Mouse (Mus musculus): ENCODE data around the gene Acad11.

The Acad11 gene

DNA sequence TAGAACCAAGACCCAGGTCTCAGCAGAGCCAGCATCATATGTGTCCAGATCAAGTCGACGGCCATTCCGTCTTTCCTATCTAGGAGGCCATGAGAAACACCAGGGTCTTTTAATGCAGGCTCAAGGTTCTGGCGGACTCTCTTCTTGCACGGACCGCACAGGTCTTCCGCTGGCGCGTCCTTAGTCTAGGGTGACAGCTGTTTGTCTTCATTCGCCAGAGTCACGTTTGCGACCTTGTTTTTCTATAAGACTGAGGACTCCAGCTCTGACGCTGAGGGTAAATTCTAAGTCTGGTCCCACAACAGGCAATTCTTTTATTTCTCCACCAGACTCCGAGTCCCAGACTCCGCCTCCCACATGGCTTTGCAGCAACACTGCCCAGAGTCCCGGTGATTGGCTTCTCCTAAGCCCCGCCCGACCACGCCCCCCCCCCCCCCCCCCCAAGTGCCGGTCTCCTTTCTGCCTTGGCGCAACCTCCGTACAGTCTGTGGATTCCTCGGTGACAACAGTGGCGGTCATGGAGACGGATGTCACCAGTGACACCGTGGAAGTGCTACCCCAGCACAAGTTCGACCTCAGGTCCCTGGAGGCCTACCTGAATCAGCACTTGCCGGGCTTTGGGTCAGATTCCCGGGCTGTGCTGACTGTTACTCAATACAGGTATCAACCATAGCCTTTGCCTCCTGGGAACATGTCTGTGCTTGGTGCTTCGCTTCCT is at the start of gene Acad11:
Acad11 (plus strand) TSS at position 134 of the 718 bp plus-strand sequence.
- DNase-seq = peak; percentile 81

DNA sequence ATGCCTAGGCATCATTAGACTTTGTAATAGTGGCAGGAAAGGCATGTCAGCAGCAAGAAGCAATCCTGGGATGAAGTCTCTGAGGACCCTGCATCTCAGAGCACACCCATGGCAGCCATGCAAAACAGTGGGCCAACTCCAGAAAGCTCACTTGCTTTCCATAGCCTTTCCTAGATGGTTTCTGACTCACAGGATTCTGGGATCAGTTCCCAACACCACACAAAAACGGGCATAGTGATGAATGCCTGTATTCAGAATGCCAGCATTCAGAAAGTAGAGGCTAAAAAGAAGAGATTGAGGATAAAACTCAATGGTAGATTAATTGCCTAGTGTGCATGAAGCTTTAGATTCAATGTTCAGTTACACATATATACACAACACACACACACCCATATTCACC is 48.7 kb upstream of the Acad11 start:
- no peak for DNase-seq

DNA sequence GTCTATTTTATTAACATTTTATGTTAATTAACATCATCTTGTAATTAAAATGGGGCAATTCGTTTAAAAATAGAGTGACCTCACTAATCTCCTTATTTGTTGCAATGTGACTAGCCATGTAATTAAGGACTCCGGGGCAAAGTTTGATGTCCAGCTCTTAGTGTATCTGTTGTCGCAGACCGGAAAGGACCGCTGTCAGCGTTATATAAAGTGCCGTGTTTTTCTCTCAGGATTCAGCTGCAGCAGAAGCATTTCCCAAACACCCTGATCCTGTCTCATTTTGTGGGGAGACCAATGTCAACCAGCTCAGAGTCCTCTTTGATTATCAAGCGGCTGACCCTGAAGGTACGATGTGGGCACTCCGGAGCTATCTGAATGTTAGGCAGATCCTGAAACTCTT is 42.2 kb upstream of the Acad11 start:
- no peak for DNase-seq

DNA sequence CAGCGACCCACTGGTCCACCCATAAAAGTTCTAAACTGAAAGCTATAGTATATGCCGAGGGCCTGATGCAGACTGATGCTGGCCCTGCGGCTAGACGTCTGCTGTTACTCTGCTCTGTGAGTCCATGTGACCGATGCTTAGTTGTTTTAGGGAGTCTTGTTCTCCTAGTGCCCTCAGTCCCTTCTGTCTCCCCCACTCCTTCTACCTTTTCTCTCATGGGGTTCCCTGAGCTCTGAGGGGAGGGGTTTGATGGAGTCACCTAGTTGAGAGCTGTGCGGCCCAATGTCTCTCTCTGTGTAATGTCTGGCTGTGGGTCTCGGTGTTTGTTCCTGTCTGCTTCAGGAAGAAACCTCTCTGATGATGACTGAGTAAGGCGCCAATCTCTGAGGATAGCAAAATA is 36.0 kb upstream of the Acad11 start:
- DNase-seq = no peak

DNA sequence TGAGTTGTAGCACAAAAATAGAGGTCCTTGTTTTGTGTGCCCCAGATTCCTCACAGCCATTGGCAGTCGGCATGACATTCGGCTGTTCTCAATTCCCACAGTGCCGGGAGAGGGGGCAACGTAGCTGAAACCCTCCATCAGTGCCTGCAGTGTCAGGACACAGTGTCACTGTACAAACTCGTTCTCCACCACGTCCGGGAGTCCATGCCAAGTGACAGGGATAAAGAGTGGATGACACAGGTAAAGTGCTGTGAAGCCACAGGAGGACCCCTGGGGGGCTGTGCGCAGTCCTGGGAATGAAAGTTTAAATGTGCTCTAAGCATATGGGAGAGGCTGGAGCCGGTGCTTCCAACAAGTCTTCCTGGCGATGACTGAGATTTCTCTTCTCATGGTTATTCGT is 33.3 kb upstream of the Acad11 start:
- DNase-seq = no peak

DNA sequence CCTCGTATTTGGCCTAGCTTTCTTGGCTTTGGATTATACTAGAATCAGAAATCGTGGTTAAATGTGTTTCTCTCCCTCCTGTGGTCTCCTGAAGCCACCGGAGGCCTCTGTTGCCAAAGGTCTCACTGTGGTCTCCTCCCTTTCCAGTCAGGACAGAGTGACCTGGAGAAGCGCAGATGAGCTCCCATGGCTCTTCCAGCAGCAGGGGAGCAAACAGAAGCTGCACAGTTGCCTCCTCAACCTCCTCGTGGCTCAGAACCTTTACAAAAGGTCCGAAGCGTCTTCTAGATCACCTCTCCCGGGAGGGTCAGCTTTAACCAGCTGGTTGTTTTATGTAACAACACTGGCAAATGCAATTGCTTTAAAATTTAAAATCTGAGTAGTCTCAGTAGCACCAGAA is 28.9 kb upstream of the Acad11 start:
- no peak for DNase-seq

DNA sequence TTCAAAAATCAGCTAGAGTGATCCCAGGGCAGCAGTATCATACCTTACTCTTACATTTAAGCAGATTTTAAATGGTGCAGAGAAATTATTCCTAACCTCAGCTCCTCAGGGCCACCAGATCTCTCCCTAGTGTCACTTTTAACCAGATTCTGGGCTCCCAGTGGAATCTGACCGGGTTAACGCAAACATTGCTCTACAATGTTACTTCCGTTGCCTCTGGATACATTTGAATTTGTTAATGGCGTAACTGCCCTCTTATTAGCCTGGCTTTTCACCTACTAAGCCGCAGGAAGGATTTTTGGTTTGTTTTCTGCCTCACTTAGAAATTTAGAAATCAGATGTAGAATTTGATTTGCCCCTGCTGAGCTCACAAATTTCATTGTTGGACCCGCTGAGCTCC is 28.5 kb upstream of the Acad11 start:
- DNase-seq = no peak

DNA sequence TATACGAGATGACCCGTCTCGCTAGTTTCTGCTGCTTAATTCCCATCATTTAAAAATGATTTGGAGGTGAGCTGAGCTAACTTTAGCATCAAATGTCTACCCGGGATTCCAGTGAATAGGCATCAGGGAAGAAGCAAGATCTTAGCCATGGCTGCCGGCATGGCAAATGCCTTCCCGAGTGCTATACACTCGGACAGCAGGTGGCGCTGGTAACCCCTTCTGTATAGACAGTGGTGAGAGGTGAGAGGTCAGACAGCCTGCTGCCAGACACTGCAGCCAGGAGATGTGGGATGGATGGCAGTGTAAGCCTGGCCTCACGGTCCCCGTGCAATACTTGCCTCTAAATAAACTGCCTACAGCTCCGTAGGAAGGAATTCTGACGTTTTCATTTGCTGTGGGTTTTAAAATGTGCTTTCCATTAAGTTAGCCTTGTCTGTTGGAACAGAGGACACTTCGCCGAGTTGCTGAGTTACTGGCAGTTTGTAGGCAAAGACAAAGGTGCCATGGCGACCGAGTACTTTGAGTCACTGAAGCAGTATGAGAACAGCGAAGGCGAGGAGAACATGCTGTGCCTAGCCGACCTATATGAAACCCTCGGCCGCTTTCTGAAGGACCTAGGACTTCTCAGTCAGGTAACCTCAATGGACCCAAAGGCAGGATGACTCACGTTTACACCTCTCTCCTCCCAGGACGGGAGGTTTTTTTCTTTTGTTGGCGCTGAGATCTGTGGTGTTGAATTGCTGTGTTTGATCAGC is 27.7 kb upstream of the Acad11 start:
- DNase-seq = peak; percentile 80

DNA sequence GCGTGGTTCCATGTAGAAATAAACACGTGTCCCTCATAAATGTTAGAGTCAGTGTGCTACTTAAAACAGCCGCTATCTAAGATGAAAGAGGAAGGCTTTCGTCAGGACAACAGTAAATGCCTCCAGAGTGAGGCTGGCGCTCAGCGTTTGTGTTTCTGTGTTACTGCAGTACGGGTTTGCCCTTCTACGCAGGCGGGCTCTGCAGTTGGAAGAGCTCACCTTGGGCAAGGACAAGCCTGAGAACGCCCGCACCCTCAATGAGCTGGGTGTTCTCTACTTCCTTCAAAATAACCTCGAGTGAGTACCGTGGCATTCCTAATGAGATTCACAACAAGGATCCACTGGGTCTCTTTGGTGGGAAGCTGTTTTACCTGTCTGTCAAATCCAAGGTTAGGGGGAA is 24.9 kb upstream of the Acad11 start:
- DNase-seq = no peak

DNA sequence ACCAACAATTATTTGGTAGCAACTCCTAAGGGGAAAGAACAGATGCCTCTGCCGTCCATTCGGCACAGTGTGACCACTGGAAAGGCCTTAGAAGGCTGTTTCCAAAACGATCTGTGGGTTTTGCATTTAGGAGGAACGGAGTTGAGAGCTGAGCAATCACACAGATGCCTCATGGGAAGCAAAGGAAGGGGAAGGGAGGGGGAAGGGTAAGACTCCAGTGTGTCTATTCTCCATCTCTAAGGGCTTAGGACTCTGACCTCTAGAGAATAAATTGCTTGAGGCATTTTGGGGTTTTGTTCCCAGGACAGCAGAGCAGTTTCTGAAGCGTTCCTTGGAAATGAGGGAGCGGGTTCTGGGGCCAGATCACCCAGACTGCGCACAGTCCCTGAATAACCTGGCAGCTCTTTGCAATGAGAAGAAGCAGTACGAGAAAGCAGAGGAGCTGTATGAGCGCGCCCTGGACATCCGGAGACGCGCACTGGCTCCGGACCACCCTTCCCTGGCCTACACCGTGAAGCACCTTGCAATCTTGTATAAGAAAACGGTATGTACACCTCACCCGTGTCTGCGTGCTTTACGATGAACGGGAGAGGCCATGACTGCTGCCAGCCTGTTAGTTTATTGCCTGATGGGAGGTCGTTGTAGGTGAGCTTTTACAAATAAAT is 24.0 kb upstream of the Acad11 start:
- no peak for DNase-seq

DNA sequence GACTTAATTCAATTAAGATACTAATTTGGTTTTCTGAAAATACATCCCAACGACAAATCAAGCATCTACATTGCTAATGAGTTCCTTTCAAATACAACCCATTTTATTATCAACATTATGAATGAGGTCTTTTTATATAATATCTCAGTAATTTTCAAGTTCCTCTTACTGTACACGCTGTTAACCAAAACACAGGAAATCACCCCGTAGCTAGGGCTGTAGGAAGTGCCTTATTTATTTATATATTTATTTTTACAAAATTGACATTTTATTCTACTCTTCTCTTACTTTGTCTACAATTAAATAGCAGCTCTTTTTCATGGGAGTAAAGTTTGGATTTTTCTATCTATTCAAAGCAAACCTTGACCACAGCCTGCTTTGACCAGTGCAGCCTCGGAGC is 23.4 kb upstream of the Acad11 start:
- no peak for DNase-seq

DNA sequence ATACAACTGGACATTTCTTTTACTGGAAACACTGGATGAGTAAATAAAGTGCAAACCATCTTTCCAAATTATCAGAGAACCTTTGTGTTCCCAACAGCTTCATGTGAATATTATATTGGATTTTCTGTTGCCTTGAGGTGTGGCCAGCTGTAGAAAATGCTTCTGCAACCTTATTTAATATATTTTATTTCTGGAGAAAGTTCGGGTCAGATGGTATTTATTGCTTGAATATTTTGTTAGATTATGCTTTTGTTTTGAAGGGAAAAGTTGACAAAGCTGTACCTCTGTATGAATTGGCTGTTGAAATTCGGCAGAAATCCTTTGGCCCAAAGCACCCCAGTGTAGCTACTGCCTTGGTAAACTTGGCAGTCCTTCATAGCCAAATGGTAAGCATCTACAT is 22.8 kb upstream of the Acad11 start, which contains the start of gene Gm28305:
Gm28305 (plus strand) TSS at position 301 of the 400 bp plus-strand sequence.
- DNase-seq = no peak

DNA sequence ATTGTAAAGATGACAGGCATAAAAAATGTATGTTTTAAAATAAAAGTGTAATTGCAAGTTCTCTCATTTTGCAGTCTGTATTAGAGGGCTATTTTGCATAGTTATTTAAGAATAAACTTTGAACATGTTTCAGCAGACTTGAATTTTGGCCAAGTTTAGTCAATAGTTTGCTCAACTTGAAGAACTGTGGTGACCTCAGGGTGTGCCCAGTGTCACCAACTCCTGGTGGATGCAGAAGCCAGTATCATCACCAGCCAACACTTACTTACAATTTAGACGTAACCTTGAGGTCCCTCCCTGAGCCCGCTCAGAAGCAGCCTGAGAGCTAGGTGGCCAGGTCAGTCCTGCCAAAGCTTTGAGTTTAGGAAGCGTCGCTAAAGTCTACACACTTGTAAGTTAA is 19.5 kb upstream of the Acad11 start:
- DNase-seq = no peak

DNA sequence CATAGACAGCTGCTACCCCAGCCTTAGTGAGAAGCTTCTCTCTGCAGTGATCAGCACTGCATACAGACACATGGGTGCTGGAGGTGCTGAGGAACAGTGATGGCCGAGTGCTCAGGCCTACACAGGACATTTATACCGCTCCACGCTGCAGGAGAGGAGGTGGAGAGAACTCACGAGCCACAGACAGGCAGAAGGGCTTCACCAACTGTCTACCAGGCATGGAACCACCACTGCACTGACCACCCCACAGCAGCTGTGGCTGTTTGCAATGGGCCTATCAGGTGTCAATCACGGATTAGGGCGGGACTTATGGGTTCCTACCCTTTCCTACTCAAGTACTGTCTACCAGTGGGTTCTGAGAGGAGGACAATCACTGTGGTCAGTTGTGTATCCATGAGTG is 12.1 kb upstream of the Acad11 start:
- DNase-seq = no peak

DNA sequence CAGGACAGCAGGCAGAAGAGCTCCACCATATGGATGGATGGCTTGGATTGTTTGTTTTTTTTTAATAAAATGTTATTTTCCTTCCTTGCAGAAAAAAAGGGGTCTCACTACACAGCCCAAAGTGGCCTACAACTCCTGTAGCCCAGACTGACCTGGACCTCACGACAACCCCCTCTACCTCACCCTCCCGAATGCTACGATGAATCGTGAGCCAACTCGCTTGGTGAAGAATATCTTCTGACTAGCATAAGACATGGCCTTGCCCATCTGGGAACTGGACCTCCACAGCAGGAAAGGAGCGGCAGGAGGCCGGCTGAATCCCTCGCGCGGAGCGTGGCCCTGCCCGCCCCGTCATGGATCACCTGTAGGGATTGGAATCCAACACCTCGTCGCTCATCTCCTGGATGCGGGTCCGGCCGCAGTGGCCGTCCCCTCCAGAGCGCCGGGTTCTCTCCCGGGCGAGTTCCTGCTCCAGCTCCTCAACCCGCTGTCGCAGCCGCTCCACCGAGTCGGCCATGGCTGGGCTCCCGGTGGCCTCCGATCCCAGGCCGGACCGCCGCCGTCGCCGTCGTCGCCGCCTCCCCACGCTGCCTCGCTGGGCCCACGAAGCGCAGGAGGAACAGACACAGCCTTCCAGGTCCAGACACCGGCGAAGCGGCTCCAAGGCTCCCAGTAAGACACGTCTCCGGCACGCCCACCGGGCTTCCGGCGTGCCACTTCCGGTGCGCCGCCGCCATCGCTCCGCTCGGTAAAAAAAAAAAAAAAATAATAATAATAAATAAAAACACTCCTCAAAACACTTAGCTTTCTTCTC is 540 bp upstream of the Acad11 start, which contains the start of gene Uba5:
Uba5 (minus strand) TSS at position 705 of the 814 bp plus-strand sequence.
- peak; percentile 77 for DNase-seq

DNA sequence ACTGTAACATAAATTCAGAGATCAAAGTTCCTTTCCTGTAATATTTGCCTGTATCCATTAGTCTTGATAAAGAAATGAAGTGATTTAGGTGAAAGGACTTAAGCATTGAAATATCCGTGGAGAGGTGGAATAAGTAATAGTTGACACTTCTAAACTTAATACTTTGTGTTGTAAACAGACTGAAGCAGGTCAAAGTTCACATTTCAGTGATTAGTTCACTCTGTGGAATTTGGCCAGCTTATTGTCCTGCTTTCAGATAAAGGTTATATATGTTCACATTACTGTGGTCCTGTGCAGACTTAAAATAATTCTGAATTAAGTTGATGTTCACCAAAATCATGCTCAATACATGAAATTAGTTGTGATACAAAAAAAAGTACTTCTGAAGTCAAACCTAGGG is 1.4 kb downstream of the Acad11 start:
- no peak for DNase-seq

DNA sequence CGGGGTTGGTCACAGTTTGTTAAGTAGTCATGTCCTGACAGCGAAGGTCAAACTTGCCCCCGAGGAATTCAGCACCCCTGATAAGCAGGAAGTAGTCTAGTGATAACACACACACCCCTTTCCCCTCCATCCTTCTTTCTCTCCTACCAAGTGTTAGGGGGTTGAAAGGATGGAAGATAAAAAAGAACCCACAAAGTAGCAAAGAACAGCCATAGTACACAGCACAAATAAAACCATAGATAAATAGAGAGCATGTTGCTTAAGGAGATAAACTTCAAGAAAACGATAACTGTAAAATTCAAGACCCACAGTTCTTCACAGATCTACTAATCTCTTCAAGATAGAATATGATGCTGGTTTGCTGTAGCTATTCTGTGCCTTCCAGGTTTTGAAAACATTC is 7.1 kb downstream of the Acad11 start:
- no peak for DNase-seq

DNA sequence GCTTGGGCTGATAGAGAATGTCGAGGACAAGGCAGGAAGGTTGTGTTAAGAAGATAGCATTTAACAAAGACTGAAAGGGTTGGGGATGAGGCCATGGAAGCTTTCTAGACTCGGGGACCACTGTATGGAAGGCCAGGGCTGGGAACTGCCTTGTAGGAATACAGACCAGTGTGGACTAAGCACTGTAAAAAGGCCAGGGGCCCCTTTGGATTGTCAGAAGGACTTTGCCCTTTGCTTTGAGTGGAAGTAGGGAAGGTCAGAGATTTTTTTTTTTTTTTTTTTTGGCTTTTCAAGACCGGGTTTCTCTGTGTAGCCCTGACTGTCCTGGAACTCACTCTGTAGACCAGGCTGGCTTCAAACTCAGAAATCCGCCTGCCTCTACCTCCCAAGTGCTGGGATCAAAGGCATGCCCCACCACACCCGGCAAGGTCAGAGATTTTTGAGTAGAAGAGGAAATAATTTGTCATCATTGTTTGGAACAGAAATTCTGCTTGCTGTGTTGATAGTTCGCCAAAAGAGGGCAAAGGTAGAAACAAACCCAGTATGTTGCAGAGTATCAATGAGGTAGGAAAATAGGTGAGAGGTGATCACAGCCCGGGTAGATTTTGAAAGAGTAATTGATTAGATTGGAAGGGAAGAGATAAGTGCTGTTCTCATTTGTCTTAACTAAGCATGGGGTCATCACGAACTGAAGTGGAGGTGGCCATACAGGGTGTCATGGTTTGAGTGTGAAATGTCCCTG is 7.9 kb downstream of the Acad11 start:
- DNase-seq = no peak

DNA sequence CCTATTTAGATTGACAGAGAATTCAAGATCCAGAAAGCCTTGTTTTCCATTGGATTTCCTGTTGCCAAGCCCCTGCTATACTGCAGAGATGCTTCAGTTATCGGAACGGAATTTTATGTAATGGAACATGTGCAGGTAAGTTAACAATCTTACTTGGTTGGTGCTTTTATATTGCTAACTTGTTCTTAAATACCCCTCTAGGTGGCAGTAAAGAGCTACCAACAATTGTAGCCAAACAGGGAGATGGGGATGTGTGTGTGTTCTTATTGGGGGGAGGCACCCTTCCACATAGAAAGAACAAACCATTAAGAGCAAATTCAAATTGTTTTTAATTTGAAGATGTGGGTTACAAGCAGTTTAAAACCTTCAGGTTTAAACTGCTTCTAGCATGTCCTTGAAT is 12.6 kb downstream of the Acad11 start:
- no peak for DNase-seq

DNA sequence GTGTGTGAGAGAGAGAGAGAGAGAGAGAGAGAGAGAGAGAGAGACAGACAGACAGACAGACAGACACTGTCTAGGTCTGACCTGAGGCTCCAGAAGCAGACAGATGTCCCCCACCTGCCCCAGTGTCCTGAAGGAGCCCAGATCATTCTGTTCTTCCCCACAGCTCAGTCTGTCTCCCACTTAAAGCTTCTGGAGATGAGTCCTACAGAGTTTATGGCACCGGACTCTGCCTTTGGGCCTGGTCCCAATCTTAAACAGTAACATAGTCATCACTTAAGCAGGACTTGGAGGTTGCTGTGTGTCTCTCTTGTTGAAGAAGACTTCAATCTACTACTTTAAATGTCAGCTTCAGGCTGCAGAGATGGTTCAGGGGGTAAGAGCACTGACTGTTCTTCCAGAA is 15.6 kb downstream of the Acad11 start:
- DNase-seq = no peak

DNA sequence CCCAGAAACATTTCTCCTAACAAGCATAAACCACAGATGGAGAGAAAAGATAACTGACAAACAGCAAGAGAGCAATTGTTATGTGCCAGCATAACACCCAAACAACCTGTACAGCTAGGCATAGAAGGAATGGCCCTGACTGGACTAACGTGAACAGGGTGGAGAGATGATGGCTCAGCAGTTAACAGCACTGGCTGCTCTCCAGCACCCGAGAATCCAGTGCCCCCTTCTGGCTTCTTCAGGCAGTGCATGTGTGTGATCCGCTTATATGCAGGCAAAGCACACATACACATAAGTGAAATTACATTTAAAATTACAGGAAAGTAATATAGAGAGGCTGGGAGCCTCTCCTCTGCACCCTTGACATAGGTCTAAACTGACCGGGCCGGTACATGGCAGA is 16.2 kb downstream of the Acad11 start:
- DNase-seq = peak; percentile 38

DNA sequence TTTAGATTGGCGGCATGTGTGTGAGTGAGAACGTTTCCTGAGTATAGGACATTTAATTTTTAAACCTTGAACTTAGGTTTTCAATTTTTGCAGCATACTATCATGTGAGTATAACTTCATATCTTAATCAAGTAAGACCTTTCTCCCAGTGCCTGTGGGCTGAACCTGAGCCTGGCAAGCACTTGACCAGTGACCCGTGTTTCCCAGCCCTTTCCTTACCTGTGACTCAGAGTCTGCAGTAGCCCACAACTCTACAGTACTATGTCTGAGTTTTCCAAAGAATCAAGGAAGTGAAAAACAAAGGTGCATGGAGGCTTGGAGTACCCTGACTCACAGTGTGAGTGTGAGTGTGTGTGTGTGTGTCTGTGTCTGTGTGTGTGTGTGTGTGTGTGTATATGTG is 16.9 kb downstream of the Acad11 start:
- DNase-seq = no peak
